Mouse (Mus musculus) layer of hippocampus, adult 8-10 months (tissue): ENCODE measurements around the gene Cdyl. TPM values are rescaled to one million over a fixed set of nuclear protein-coding genes. Genes with fewer than 3 reads are reported as not detected.
A peak's percentile ranks its signal among the peaks of the same experiment; 100 is the strongest.

ENCODE experiments used
- DNase-seq, 2 experiments: peaks; one replicate each; pipeline ENCODE4 v3.0.0; 2022; ENCODE audit warnings: low spot score in 2 of 2
- total RNA-seq, 4 experiments: library from RNA; stranded (reverse); gene quantifications; 2 replicates each; pipeline ENCODE4 v1.2.4; 2022

The Cdyl gene
- total RNA-seq, 4 experiments from 2014 or later, result 19.3 to 33.4 (median 25.7) TPM

DNA sequence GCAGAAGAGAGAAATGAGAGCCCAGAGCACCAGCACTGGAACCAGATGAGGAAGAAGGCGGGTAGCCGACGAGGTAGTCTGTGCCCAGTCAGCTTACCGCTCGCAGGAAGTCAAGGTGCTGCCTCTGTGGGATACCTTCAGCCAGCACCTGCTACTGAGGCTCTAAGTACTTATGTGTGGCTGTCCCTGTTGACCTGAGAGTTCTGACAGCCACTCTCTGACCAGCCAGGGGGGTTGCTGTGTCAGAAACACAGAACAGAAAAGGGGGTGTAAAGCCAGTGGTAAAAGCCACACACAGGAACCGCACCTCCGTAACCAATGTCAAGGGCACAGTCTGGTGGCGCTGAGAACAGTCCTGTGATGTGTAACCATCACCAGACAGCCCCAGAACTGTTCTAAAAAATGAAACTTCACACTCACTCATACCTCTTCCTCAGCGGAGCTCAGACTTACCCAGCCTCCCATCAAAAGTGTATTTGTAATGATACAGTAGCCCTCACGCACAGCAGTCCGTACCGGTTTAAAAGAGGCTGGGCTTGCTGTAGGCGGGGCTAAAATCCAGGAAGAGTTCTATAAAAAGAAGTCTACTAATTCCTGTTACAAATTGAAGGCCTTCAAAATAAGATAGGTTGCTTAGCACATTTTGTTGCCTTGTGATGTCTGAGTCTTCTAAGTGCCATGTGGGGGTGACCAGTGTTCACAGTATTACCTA, 138.3 kb downstream of the Cdyl start:
- DNase-seq, result no peak

DNA sequence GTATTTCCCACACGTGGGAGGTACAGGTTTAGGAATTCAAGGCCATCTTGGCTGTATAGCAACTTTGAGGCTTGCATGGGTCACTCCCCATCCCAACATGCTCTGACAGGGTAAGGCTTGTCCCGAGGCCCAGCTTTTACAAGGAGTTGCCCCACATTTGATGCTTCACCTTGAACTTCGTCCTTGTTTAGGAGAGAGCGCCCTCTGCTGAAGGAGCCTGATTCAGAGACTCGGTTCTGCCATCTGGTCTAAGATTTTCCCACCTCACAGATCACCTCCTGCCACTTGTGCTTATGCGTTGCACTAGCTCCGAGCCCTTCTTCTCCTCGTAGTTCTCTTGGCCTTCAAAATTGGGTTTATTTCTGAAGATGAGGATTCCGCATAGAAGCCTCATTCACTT, 139.0 kb downstream of the Cdyl start:
- peak in 1 of 2 experiments; percentile 20 for DNase-seq

DNA sequence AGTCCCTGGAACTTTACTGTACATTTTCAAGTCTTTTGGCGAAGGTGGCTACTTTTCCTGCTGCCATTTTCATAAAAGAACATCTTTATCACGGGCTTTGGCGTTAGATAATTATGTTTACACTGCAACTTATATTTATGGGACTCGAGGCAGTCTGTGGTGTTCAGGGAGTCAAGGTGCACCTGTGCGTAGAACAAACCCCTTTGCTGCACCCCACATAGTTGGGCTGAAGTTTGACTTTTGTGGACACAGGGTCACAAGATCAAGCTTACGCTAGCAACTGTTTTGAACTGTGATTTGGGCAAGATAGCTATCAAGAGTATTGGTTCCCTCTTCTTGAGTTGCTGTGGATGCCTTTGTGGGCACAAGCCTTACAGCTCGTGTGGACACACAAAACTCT, 140.6 kb downstream of the Cdyl start:
- no peak for DNase-seq

DNA sequence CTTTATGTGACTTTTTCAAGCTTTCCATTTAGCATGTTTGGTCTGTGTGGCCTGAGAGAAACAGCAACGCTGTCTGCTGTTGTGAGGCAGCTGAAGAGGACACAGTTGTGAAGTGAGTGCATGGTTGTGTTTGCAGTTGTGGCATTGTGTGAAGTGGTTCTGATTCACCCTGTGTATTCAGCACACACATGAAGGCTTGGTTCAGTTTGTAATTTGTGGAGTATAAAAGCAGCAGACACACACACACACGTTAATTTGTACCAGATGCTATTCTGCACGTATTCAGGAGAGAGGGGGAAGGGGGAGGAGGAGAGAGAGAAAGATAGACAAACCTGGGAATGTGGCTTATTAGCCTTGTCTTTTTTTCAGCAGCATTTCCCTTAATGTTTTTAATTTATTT, 146.1 kb downstream of the Cdyl start:
- DNase-seq, result no peak

DNA sequence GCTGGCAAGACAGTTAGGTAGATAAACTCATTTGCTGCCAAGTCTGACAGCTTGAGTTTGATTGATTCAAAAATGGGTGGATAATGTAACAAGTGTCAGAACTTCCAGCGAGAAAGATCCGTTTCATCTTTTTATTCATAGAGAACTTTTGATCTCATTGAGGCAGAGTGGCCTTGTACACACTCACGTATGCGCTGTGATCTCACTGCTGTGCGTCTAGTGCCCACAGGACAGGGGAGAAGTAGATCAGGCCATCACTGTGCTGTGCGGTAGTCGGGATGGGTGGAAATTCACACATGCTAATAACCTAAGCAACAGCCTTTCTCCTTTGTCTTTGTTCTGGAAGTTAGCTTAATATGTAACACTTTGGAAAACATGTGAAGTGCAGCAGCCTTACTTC, 146.5 kb downstream of the Cdyl start:
- DNase-seq, result no peak

DNA sequence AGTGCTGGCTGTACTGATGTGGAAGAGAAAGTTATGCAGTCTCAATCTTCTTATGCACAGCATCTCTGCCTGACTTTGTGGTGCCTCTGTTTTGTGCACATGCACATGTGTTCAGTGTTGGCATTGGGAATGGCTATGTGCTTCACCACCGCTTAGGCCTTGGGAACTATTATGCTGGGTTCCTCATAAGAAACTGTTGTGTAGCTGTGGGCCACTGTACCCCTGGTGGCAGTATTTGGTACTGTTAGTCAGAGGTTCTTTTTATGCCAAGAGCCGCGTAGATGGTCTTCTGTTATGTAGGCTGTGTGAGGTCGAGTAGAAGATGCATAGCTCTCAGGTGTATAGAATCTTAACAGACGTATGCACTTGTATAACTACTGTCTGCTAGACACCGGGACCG, 147.4 kb downstream of the Cdyl start:
- no peak for DNase-seq

DNA sequence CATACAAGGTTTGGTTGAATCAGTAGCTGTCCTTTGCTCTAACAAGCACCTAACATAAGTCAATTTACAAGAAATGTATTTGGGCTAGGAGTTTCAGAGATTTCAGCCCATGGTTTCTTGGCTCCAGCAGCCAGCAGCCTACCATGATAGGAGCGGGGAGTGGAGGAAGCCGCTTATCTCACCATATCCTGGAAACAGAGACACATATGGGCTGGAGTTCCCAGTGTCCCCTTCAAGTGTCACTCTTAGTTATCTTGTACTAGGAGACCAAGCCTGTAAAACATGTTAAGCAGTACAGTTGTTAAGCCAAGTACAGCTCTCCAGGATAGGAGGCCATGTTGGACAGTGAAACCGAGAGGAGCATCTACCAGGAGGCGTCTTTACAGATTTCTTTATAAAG, 147.9 kb downstream of the Cdyl start:
- DNase-seq, result no peak

DNA sequence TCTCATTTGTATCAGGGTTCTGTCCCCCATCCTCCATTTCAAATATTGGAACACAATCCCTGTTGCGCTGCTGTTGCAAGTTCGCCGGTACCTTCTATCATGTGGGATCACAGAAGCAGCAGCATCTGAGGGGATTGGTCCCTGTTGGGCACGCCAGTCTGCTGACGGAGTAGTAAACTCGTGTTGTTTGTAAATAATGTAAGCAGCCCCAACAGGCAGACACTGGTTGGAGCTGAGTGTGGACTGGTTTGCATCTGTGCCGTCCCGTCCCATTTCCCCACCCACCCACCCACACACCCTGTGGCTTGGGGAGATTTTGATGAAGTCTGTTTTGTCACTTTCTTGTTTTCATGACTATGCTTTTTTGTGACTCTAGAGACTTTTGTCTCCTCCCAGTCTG, 148.3 kb downstream of the Cdyl start:
- no peak for DNase-seq

DNA sequence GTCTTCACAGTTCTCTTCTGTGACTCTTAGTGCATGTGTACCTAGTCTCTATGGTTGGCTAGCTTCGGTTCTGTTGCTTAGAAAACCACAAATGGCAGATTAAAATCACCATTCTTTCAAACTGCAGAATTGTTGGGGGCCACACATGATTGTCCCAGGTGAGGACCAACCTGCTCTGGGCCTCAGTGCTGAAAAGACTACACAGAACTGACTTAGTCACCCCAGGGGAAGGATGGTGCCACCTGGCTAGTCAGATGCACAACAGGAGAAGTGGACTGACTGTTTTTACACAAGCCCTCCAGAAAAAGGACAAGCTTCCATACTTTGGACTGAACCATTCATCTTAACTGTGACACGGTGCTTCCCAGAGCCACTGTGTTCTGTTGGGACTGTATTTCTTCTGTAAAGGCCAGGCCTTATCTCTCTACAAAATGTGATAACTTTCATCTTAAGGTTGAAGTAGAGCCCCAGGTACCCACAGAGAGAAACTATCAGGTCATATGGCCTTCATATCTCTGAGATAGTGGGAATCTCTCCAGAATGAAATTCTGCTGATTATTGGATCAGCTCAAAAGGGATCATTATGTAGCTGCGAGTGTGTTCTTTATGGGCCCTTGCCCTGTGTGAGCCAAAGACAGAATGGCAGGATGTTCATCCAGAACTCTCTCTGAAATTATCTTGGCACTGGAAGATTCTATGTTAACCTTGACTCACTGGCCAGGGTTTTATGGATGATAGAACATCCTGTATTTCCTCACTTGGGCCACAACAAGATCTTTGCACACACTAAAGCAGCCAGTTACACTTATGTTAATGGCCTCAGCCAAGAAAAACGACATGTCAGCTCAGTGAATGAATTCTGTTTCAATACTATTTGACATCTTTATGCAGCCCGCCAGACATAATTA, 149.9 kb downstream of the Cdyl start:
- DNase-seq, result no peak

DNA sequence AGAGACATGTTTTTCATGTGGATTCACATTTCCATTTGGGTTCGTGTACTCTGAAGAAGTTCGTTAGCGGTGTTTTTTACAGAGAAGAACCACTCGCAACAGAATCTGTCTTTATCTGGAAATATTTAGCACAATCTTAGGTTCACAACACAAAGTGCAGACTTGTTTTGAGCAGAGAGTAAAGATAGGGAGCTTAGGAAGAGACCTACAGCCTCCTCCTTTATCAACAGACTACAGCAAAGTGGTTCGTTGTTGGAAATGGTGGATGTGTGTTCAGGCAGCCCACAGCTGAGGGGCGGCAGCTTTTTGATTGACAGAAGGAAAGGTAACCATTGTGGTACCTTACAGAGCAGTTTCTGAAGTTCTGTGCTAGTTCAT, 150.5 kb downstream of the Cdyl start:
- no peak for DNase-seq

DNA sequence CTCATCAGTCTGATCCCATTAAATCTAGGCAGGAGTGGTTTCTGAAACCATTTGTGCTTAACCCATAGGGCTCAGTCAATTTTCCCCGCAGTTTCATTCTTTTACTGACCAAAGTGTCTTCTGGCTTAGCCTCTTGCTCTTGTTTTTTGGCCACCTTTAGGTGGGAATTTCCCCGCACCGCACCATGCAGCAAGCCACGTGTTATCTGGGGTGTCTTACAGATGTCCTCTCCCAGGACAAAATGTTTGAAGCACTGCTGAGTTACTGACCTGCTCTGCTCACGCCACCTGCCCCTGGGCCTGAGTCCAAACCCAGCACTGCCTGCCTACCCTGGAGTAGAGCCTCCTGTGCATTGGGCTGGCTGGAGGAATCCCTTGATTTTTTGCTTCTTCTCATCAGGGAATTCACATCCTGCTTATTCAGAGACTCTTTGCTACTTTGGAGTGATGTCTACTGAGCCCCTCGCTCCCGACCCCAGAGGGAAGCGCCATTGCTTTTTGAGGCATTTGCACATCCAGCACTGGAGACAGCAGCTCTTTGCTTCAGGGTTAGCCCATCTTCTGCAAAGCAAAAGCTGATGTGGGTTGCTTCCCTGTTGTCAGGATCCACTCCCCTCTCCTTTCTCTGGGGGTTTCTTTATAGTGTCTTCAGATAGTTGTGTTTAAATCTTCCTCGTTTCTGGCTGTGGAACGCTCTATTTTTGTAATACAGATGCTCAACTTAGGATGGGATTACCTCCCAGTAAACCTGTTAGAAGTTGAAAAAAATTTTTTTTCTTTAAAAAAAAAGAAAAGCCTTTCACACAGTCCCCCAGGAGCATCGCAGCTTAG, 151.9 kb downstream of the Cdyl start:
- DNase-seq, result no peak

DNA sequence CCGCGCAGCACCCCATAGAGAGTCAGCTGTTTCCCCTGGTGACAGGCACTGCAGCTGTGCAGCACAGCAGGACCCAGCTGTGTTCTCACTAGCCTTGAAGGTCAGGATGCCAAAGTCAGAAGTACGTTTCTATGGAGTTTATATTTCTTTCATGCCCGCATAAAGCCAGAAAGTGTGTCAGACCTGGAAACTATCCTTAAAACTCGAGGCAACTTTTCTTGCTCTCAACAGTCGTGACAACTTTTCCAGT, 152.5 kb downstream of the Cdyl start:
- no peak for DNase-seq

DNA sequence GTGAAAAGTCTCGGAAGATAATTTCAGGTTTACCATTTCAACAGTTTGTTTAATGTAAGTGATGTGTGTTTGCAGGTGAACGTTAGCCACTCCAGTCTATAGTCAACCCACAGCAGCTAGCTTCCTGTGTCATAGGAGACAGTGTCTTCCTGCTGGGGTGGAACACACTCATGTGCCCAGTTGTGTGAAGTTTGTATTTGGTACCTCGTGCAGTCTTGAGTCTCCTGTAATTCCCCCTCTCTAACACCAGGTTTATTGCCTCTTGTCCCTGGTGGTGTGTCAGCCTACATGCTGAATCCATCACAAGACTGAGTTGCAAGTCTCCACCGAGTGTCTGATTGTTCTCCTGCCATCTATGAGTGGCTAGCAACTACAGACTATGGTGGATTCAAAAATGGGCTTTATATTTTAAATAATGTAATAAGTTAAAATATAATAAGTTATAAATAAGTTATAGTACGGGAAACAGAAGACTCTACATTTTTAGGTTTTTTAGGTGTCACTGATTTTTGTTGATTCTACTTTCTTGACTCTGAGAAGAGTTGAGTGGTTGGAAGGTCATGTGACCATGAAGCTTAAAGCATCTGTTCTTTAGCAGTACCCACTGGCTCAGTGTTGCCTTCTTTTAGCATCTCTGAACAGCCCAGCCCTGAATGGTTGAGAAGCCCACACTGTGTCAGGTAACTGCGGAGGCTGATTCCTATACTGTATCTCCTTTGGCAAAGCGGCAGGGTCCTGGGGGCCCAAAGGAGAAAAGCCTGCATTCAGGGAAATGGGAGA, 153.9 kb downstream of the Cdyl start:
- DNase-seq, result no peak

DNA sequence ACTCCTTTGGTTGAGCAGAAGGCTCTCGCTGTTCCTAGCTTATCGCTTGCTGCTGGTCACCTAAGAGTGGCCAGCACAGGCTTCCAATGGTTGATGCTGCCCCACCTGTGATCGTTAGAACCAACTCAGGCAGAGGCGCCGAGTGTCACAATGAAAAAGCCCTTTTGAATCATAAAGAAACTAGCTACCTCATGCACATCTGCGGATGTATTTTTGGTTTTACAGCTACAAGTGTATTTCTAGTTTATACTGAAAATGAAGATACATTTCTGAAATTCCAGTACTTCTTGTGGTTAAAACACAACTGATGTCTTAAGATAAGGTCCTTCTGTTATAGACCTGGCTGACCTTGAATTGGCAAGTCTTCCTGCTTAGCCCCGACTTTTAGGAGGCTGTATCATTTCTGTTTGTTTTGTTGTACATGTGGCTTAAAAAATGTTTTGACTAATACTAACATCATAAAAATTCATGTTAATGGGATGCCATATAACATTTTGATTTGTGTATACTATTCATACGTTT, 155.6 kb downstream of the Cdyl start:
- no peak for DNase-seq

DNA sequence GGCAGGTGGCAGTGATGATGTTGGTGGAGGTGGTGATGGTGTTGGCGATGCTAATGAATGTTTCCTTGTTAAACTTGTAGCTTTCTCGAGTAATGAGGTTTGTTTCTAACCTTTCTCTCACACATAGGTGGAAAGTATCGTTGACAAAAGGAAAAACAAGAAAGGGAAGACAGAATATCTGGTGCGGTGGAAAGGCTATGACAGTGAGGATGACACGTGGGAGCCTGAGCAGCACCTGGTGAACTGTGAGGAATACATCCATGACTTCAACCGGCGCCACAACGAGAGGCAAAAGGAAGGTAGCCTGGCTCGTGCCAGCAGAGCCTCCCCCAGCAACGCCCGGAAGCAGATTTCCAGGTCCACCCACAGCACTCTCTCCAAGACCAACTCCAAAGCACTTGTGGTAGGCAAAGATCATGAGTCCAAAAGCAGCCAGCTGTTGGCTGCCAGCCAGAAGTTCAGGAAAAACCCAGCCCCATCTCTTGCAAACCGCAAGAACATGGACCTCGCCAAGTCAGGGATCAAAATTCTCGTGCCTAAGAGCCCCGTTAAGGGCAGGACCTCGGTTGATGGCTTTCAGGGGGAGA, 156.2 kb downstream of the Cdyl start:
- no peak for DNase-seq

DNA sequence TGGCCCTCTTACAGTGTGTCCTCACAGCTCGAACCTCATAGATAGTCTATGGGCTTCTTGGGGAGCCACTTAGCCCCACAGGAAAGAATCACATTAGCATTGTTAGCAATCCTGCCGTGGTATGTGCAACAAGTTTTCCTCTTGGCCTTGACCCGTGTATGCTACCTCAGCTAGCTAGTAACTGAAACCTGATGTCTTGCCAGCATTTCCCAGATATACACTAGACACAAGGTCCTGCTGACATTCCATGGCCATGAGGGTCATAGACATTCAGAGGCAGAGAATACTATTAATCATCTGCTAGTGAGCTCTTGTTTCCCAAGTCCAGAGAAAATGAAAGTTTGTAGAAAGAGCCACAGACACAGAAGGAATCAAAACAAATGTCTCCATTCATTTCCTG, 158.0 kb downstream of the Cdyl start:
- no peak for DNase-seq

DNA sequence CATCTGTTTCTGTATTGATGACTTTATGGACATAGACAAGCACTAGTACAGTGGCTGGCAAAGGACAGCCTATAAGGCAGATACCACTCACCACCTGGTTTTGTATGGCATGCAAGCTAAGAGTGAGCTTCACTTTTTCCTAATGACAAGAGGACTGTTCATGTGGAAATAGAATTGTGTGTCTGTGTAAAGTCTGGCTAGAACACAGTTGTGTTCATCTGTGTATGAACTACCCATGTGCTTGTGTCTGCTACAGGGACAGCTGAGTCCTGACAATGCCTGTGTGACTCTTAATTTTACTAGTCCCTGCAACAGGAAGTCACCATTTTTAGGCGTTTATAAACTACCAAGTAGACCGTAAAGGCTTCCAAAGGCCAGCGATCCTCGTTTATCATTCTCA, 158.4 kb downstream of the Cdyl start:
- DNase-seq, result no peak

DNA sequence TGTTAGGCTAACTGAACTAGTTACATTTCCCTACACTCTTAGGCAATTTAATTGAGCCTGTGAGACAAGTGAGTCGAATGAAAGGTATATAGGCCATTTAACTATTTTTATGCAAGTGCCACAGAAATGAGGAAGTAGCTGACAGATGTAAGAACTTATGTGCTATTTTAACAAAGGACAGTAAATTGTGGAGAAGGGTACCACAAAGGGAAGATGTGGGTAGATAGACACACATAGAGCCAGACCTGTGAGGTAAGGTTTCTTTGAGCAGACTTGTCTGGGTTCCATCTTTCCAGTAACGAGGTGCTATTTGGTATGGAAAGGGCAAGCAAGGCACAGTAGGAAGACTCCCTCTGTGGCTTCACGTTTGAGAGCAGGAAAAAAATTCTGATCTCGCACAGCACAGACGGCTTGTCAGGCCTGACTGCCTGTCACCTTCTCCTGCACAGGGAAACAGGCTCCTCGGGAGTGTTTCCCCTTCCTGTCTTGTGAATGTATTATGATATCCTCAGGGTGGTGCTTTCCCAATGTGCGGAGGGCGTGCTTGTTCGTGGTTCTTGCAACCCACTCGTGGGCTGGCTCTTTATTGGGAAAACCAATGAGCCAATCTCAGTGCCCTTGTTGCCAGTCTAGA, 162.3 kb downstream of the Cdyl start:
- no peak for DNase-seq

DNA sequence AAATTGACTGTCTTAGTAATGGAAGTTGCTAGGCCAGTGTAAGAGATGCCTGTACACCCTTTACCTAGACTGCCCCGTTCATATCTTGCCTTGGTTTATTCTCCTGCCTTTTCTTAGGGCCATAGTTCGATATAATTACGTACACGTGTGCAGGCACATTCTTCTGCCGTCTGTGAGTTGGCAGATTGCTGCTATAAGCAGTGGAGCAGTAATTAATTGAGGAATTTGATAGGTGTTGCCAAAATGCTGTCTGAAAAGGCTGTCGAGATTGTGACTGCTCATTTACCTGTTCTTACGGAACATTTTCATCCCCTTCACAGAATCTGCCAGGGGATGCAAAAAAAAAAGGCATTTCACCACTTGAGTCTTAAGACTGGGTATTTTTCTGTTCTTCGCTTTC, 163.2 kb downstream of the Cdyl start:
- no peak for DNase-seq

DNA sequence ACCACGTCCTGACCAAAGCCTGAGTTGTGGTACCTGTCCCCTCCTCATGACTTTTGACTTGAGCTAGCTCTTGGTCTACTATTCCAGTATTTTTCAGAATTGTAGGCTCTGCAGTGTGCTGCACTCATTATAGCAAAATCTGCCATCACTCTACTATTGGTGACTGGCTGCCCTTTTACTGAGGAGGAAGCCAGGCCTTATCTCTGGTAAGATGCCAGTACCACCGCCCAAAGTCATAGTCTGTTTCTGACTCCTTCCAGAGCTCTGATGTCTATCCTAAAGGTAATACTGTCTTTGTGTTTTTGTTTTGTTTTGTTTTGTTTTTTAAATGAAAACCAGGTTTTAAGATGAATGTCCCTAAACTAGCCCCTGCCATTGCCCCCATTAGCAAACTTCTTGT, 166.0 kb downstream of the Cdyl start:
- DNase-seq, result no peak
